Mouse (Mus musculus) c-Kit-positive CD71-positive TER-119-positive erythroid progenitor cells, embryonic 14.5 days (primary cell): ENCODE results near the gene Mapre3.

ENCODE experiments used
- DNase-seq: peaks from one replicate; pipeline ENCODE4 v3.0.0-alpha.2; 2013; ENCODE audit warnings: low spot score

Mapre3 gene

GRCm38 (mm10) chr5:30824124-30824988 is 9.9 kb downstream of the Mapre3 start:
- no peak for DNase-seq

- no peak for DNase-seq
Measured at GRCm38 (mm10) chr5:30825166-30825565, 10.7 kb downstream of the Mapre3 start.

GRCm38 (mm10) chr5:30825821-30826220 is 11.4 kb downstream of the Mapre3 start:
- DNase-seq: no peak

- no peak for DNase-seq
Measured at GRCm38 (mm10) chr5:30833416-30833815, 19.0 kb downstream of the Mapre3 start.

GRCm38 (mm10) chr5:30839731-30840130 is 25.3 kb downstream of the Mapre3 start:
- no peak for DNase-seq

GRCm38 (mm10) chr5:30841896-30842295 is 27.5 kb downstream of the Mapre3 start:
- DNase-seq: no peak

GRCm38 (mm10) chr5:30849891-30850555 is 35.6 kb downstream of the Mapre3 start:
- no peak for DNase-seq

GRCm38 (mm10) chr5:30850556-30850925 is 36.1 kb downstream of the Mapre3 start:
- no peak for DNase-seq

- DNase-seq: no peak
Measured at GRCm38 (mm10) chr5:30853522-30853921, 39.1 kb downstream of the Mapre3 start.

- no peak for DNase-seq
Measured at GRCm38 (mm10) chr5:30855674-30856073, 41.2 kb downstream of the Mapre3 start.

GRCm38 (mm10) chr5:30856124-30856523 is 41.7 kb downstream of the Mapre3 start:
- DNase-seq: no peak

- DNase-seq: no peak
Measured at GRCm38 (mm10) chr5:30863852-30864251, 49.4 kb downstream of the Mapre3 start.

- no peak for DNase-seq
Measured at GRCm38 (mm10) chr5:30864322-30864721, 49.9 kb downstream of the Mapre3 start.

GRCm38 (mm10) chr5:30866871-30867270 is 52.4 kb downstream of the Mapre3 start:
- no peak for DNase-seq

GRCm38 (mm10) chr5:30867712-30868111 is 53.3 kb downstream of the Mapre3 start, which contains the start of gene Tmem214:
Gene Tmem214 (plus strand): TSS chr5:30868012.
- no peak for DNase-seq

GRCm38 (mm10) chr5:30868981-30869380 is 54.5 kb downstream of the Mapre3 start:
- DNase-seq: no peak

- peak; percentile 80 for DNase-seq
Measured at GRCm38 (mm10) chr5:30869405-30870130, 55.1 kb downstream of the Mapre3 start.

- DNase-seq: no peak
Measured at GRCm38 (mm10) chr5:30870131-30870406, 55.6 kb downstream of the Mapre3 start.

GRCm38 (mm10) chr5:30872574-30872973 is 58.1 kb downstream of the Mapre3 start:
- DNase-seq: no peak

GRCm38 (mm10) chr5:30874365-30874764 is 59.9 kb downstream of the Mapre3 start:
- DNase-seq: no peak

GRCm38 (mm10) chr5:30878616-30879015 is 64.2 kb downstream of the Mapre3 start:
- no peak for DNase-seq

GRCm38 (mm10) chr5:30879347-30879943 is 65.0 kb downstream of the Mapre3 start:
- no peak for DNase-seq
